Mouse (Mus musculus) CH12.LX (cell line): ENCODE measurements around the gene Angptl7.

ENCODE experiments used
- CHD2 ChIP-seq: IDR thresholded peaks from 2 replicates; pipeline ENCODE4 v1.6.1; 2011; ENCODE audit warnings: low read length, improper control_type of control experiment
- CTCF ChIP-seq, 2 experiments: IDR thresholded peaks in 1 of 2; conservative IDR thresholded peaks in 1 of 2; 2 replicates each; pipeline ENCODE4 v1.5.1; 2011 to 2012; ENCODE audit warnings: low read depth in 2 of 2, low read length in 2 of 2, improper control_type of control experiment in 1 of 2, inconsistent platforms in 1 of 2, mild to moderate bottlenecking in 1 of 2, moderate library complexity in 1 of 2
- EP300 ChIP-seq: IDR thresholded peaks from 2 replicates; pipeline ENCODE4 v1.6.1; 2011; ENCODE audit warnings: low read length, improper control_type of control experiment
- KAT2A ChIP-seq: IDR thresholded peaks from 2 replicates; pipeline ENCODE4 v1.6.1; 2012; ENCODE audit warnings: low read length, improper control_type of control experiment, inconsistent platforms; ENCODE audit not compliant: insufficient replicate concordance
- MEF2A ChIP-seq: IDR thresholded peaks from 2 replicates; pipeline ENCODE4 v1.6.1; 2014; ENCODE audit warnings: low read depth, mild to moderate bottlenecking, inconsistent platforms, low read length, improper control_type of control experiment, borderline replicate concordance
- POLR2A ChIP-seq: IDR thresholded peaks from 2 replicates; pipeline ENCODE4 v1.6.1; 2011; ENCODE audit warnings: low read depth, mild to moderate bottlenecking, improper control_type of control experiment, low read length
- SIN3A ChIP-seq: IDR thresholded peaks from 2 replicates; pipeline ENCODE4 v1.6.1; 2012; ENCODE audit warnings: low read length, improper control_type of control experiment, inconsistent platforms

- no peak for TF ChIP-seq CHD2
- TF ChIP-seq MEF2A = no peak
- TF ChIP-seq CTCF (conservative IDR thresholded peaks at IDR 0.05 in 1 of 2, IDR thresholded peaks at IDR 0.05 in 1 of 2; ENCODE audit: low read depth in 2 of 2, low read length in 2 of 2) = peak; percentile 17 to 22; a peak in 2 of 4 replicates
- TF ChIP-seq POLR2A = no peak
- TF ChIP-seq KAT2A = no peak
- no peak for TF ChIP-seq EP300
- no peak for TF ChIP-seq SIN3A
Measured at GRCm38 (mm10) chr4:148461772-148462171, 38.5 kb downstream of the Angptl7 start.
